Mouse (Mus musculus): Measurements from ENCODE around the gene Upk2.
A peak's percentile ranks its signal among the peaks of the same experiment; 100 is the strongest.

GRCm38 (mm10) chr9:44502006-44502405 is 47.2 kb upstream of the Upk2 start:
- TF ChIP-seq CTCF (IDR thresholded peaks at IDR 0.05; ENCODE audit: extremely low read depth, insufficient read length, insufficient replicate concordance, low read depth, low read length) (peak; percentile 92; the same call in 1 of the 2 replicates), POLR2A (IDR thresholded peaks at IDR 0.05; ENCODE audit: low read depth, low read length) (no peak)
